Comparison of ENCODE assay signal across 21 mouse cellular contexts in the genomic region with DNA sequence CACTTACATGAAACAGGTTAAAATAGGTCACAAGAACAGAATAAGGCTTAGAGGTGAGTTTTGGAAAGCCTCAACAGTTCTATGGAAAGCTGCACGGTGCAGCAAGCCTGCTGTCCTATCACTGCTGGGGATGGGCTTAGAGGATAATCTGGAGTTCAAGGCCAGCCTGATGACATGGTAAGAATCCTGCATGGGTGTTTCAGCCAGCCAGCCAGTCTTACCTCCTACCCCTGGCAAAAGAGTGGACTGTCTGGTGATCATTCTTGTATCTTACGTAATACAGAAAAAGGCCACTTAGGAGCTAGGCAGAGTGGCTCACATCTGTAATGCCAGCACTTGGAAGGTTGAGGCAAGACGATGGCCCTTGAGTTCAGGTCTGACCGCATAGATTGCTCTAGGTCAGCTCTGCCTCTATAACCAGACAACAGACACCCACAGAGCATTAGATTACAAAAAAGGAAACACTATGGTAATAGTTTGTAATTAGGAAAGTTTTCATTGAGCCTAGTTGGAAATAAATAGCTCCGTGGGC. TPM values are rescaled to one million over a fixed set of nuclear protein-coding genes. Genes with fewer than 3 reads are reported as not detected.
"Had no signal": no experiment of that assay in that cellular context is flagged by ENCODE, and none has a peak within 500 bp of the region (broad histone marks: within the 10 kb centered on the region; RNA-seq: fewer than 3 reads in every experiment).

No protein-coding gene starts in this region.

- ATAC-seq: liver, embryonic 12.5 days; midbrain, embryonic 13.5 days; midbrain, embryonic 16.5 days had no signal

- H3K9ac ChIP-seq: limb, embryonic 13.5 days; liver, embryonic 12.5 days; liver, embryonic 15.5 days; midbrain, embryonic 13.5 days; neural tube, embryonic 13.5 days had no signal

- H3K27ac ChIP-seq: kidney, postnatal 0 days; layer of hippocampus, adult 2 months; limb, embryonic 10.5 days; limb, embryonic 13.5 days; liver, embryonic 12.5 days; liver, embryonic 15.5 days; midbrain, embryonic 10.5 days; midbrain, embryonic 13.5 days; neural tube, embryonic 13.5 days had no signal

- H3K9me3 ChIP-seq: limb, embryonic 10.5 days; limb, embryonic 13.5 days; liver, embryonic 12.5 days; liver, embryonic 15.5 days; megakaryocyte, embryonic 14.5 days; midbrain, embryonic 10.5 days; midbrain, embryonic 13.5 days; neural tube, embryonic 13.5 days had no signal

- H3K4me1 ChIP-seq: liver, embryonic 12.5 days; liver, embryonic 15.5 days; midbrain, embryonic 10.5 days; midbrain, embryonic 13.5 days; neural tube, embryonic 13.5 days had no signal

- H3K4me3 ChIP-seq: layer of hippocampus, adult 2 months; limb, embryonic 10.5 days; limb, embryonic 13.5 days; liver, embryonic 12.5 days; liver, embryonic 15.5 days; megakaryocyte, embryonic 14.5 days; midbrain, embryonic 10.5 days; midbrain, embryonic 13.5 days; myocyte; neural tube, embryonic 13.5 days had no signal

- H3K4me2 ChIP-seq: limb, embryonic 13.5 days; liver, embryonic 12.5 days; liver, embryonic 15.5 days; midbrain, embryonic 13.5 days; neural tube, embryonic 13.5 days had no signal

- DNase-seq: kidney, adult 2 months; kidney, postnatal 25 days; layer of hippocampus, adult 9-11 months; liver; retina, postnatal 1 day; right cerebral cortex, postnatal 25 days; thymus, adult 18-20 months; thymus, postnatal 36 days had no signal

- H3K27me3 ChIP-seq: limb, embryonic 13.5 days; liver, embryonic 12.5 days; liver, embryonic 15.5 days; megakaryocyte, embryonic 14.5 days; midbrain, embryonic 13.5 days; neural tube, embryonic 13.5 days had no signal

RNA-seq across cellular contexts. Expression of a gene that starts 35.5 kb away (rescaled TPM):
- total RNA-seq: monocyte, adult 5-6 weeks had no signal
